Mouse (Mus musculus): Measurements from ENCODE around the gene Hist1h1b.

Gene Hist1h1b

GRCm38 (mm10) chr13:21782361-21783254 lies 2.2 kb upstream of the Hist1h1b start:
- peak; percentile 45 for DNase-seq (ENCODE audit: low read depth, low spot score)

GRCm38 (mm10) chr13:21781639-21782038 lies 1.2 kb upstream of the Hist1h1b start:
- no peak for DNase-seq (ENCODE audit: low read depth, low spot score)

DNA sequence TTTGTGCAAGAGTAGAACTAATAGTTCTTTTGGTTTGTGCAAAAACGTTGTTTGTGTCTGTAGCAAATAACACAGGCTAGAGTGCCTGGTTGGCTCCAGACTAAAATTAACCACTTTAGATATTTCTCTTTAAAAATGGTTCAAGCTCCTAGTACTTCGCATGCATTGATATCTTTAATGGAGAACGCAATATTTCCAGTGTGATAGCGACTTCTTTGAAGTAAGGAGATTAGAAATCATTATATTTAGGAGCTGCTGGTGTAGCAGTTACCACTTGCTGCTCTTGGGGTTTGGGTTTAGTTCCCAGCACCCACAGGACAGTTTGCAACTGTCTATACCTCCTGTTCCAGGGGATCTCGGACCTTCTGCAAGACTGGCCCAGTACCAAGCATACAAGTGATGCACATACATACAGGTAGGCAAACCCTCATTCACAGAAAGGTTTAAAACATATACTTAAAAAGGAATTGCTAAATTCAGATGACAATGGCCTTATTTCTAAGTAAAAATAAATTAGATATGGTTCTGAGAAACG lies 663 bp upstream of the Hist1h1b start:
- DNase-seq (ENCODE audit: low read depth, low spot score), result no peak

GRCm38 (mm10) chr13:21778814-21779766 lies 1.3 kb downstream of the Hist1h1b start:
- DNase-seq (ENCODE audit: low read depth, low spot score), result peak; percentile 92

- DNase-seq (ENCODE audit: low read depth, low spot score), result no peak
Measured at GRCm38 (mm10) chr13:21755707-21756106, 24.7 kb downstream of the Hist1h1b start.

DNA sequence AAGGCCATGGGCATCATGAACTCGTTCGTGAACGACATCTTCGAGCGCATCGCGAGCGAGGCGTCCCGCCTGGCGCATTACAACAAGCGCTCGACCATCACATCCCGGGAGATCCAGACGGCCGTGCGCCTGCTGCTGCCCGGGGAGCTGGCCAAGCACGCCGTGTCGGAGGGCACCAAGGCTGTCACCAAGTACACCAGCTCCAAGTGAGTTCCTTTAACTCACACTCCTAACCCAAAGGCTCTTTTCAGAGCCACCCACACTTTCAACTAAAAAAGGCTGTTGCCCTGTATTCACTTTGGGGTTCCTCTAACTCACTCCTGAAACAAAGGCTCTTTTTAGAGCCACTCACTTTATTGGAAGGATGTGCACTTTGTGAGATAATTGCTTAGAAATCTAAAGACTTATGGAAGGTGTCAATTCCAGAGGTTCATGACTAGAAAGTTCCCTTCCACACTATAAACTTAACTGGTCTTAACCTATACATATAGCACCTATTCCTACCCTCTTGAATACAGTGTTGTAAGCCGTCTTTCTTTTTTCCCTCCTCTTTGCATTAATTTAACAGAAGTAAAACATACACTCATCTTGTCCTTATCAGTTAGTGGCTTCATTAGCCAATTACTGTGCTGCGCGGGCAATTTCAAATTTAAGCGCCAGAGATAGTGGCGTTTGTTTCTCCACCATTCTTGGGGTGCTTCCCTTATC lies 26.0 kb downstream of the Hist1h1b start:
- peak; percentile 64 for DNase-seq (ENCODE audit: low read depth, low spot score)

- DNase-seq (ENCODE audit: low read depth, low spot score), result peak; percentile 90
Measured at GRCm38 (mm10) chr13:21753524-21754285, 26.7 kb downstream of the Hist1h1b start, which contains the start of the genes Hist1h2ak and Hist1h2bn. Gene Hist1h2ak, minus strand, starts transcription at chr13:21753827. Gene Hist1h2bn, plus strand, starts transcription at chr13:21754123.

DNA sequence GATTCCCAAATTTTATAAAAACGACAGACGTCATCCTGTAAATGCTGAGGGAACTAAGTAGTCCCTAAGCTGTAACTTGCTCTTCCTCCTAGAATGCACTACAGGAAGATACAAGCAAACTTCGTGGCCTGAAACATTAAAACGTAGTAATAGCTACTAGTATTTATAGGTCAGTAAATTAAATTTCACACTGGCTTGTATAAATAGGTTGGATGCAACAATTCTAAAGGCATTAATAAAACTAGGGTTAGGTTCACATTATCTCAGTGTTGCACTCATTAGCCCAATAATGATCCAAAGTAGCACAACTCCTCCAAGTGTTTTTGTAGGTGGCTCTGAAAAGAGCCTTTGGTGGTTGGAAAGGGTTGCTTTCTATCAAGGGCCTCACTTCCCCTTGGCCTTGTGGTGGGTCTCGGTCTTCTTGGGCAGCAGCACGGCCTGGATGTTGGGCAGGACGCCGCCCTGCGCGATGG lies 27.3 kb downstream of the Hist1h1b start:
- DNase-seq (ENCODE audit: low read depth, low spot score), result no peak

- no peak for DNase-seq (ENCODE audit: low read depth, low spot score)
Measured at GRCm38 (mm10) chr13:21752356-21752755, 28.1 kb downstream of the Hist1h1b start.

GRCm38 (mm10) chr13:21751827-21752226 lies 28.6 kb downstream of the Hist1h1b start:
- no peak for DNase-seq (ENCODE audit: low read depth, low spot score)

DNA sequence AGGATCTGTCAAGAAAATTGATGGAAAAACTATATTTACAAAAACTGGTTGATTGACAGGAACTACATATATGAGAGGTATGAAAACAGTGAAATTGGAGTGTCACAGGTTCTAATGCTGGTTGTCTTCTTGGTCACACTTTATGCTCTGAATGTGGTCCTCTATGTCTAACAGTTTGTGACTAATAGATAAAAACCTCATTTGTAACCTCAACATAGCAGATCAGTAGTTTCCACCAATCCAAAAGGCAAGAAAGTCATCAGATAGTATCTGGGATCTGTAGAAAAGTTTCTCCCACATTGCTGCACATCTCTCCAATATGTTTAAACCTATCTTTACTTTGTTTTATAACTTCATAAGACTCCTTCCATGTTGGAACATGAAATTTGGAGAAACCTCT lies 29.0 kb downstream of the Hist1h1b start:
- no peak for DNase-seq (ENCODE audit: low read depth, low spot score)

DNA sequence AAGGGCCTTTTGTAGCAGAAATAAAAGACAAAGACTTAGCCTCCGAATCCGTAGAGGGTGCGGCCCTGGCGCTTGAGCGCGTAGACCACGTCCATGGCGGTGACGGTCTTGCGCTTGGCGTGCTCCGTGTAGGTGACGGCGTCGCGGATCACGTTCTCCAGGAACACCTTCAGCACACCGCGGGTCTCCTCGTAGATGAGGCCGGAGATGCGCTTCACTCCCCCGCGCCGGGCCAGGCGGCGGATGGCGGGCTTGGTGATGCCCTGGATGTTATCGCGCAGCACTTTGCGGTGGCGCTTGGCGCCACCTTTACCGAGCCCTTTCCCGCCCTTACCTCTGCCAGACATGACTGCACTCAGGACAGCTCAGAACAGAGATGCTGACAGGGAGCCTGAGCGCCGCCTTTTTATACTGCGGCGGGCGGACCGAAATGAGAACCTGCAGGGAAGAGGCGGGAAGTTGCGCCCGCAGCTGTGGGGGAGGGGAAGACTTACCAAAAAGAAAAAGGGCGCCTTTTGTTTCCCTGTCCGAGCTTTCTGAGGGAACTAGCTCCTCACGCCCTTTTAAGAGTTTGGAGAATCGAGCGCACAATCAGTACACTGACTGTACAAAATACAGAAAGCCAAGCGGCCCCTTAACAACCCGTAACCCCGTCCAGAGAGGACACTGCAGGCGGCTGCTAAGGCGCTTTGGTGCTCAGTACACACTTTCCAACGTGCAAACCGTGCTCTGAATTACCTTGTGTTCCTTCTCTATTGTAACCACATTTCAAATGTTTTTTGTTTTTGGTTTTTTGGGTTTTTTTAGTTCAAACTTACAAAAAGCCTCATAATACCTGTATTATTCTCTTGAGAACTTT lies 30.0 kb downstream of the Hist1h1b start, which contains the start of gene Hist1h4k:
Hist1h4k (minus strand) TSS at position 347 of the 859 bp plus-strand sequence.
- peak; percentile 88 for DNase-seq (ENCODE audit: low read depth, low spot score)

DNA sequence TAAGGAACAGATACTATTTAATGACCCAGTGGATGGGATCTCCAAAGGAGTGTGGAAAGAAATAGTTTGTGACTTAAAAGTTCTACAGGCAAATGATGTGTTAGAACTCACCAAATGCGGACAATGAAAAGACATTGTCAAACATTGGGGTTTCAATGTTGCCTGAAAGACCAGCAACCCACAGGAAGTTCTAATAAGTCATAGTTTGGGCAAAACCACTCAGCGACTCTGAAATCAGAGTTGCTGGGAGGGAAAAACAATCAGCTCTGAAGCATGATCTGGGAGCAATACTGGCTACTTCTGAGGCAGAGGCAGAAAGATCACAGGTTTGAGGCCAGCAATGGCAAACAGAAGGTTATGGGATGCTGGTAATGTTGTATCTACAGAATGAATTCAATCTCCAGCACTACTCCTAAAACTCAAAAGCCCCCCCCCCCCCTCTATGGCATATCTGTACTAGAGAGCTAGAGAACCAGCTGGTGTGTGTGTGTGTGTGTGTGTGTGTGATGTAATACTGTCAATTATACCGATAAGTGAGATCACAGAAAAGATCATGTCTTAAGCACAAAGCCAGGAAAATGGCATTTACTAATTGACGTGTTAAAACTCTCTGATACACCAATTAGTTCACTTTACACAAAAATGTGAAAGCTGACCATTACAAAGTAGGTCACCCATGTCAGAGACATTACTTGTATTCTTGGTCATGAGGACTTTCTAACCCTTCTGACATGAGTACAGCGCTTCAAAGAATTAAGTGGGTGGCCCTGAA lies 30.9 kb downstream of the Hist1h1b start:
- DNase-seq (ENCODE audit: low read depth, low spot score), result peak; percentile 44

GRCm38 (mm10) chr13:21745006-21745405 lies 35.4 kb downstream of the Hist1h1b start:
- no peak for DNase-seq (ENCODE audit: low read depth, low spot score)

GRCm38 (mm10) chr13:21734906-21735767 lies 45.3 kb downstream of the Hist1h1b start, which contains the start of gene Hist1h4j:
Gene Hist1h4j, plus strand, starts transcription at chr13:21735064.
- peak; percentile 80 for DNase-seq (ENCODE audit: low read depth, low spot score)

GRCm38 (mm10) chr13:21734010-21734905 lies 46.2 kb downstream of the Hist1h1b start:
- peak; percentile 86 for DNase-seq (ENCODE audit: low read depth, low spot score)

Data from CD4-positive, CD25-positive, alpha-beta regulatory T cell, adult 2 months (primary cell).